Mouse (Mus musculus): ENCODE measurements around the gene Ephb1.

Gene Ephb1

GRCm38 (mm10) chr9:102354561-102354973 lies at the start of gene Ephb1:
Gene Ephb1 (minus strand): TSS chr9:102354693.
- peak; percentile 96 for DNase-seq

GRCm38 (mm10) chr9:102403086-102404021 lies 48.9 kb upstream of the Ephb1 start:
- DNase-seq, result peak; percentile 82

- no peak for DNase-seq
Measured at GRCm38 (mm10) chr9:102402671-102403070, 48.2 kb upstream of the Ephb1 start.

- no peak for DNase-seq
Measured at GRCm38 (mm10) chr9:102388266-102388665, 33.8 kb upstream of the Ephb1 start.

GRCm38 (mm10) chr9:102386816-102387215 lies 32.3 kb upstream of the Ephb1 start:
- DNase-seq, result no peak

GRCm38 (mm10) chr9:102380235-102380634 lies 25.7 kb upstream of the Ephb1 start:
- no peak for DNase-seq

GRCm38 (mm10) chr9:102374661-102375060 lies 20.2 kb upstream of the Ephb1 start:
- no peak for DNase-seq

- DNase-seq, result no peak
Measured at GRCm38 (mm10) chr9:102373886-102374285, 19.4 kb upstream of the Ephb1 start.

- no peak for DNase-seq
Measured at GRCm38 (mm10) chr9:102371936-102372335, 17.4 kb upstream of the Ephb1 start.

GRCm38 (mm10) chr9:102371036-102371770 lies 16.7 kb upstream of the Ephb1 start:
- no peak for DNase-seq

- no peak for DNase-seq
Measured at GRCm38 (mm10) chr9:102370141-102370540, 15.6 kb upstream of the Ephb1 start.

GRCm38 (mm10) chr9:102369141-102369540 lies 14.6 kb upstream of the Ephb1 start:
- DNase-seq, result no peak

GRCm38 (mm10) chr9:102367796-102368195 lies 13.3 kb upstream of the Ephb1 start:
- no peak for DNase-seq

GRCm38 (mm10) chr9:102365536-102365935 lies 11.0 kb upstream of the Ephb1 start:
- no peak for DNase-seq

GRCm38 (mm10) chr9:102359311-102359710 lies 4.8 kb upstream of the Ephb1 start:
- no peak for DNase-seq

- DNase-seq, result no peak
Measured at GRCm38 (mm10) chr9:102358711-102359110, 4.2 kb upstream of the Ephb1 start.

GRCm38 (mm10) chr9:102358011-102358410 lies 3.5 kb upstream of the Ephb1 start:
- DNase-seq, result no peak

GRCm38 (mm10) chr9:102356516-102356915 lies 2.0 kb upstream of the Ephb1 start:
- DNase-seq, result no peak

GRCm38 (mm10) chr9:102355726-102356125 lies 1.2 kb upstream of the Ephb1 start:
- DNase-seq, result no peak

- peak; percentile 65 for DNase-seq
Measured at GRCm38 (mm10) chr9:102353636-102354491, 629 bp downstream of the Ephb1 start.

GRCm38 (mm10) chr9:102353056-102353635 lies 1.3 kb downstream of the Ephb1 start:
- peak; percentile 61 for DNase-seq
